Mouse (Mus musculus) layer of hippocampus, adult 9-11 months (tissue): Measurements from ENCODE around the gene Gm17482.

Experiments used
- DNase-seq: peaks from one replicate; pipeline ENCODE4 v3.0.0; 2022

Gm17482 gene

DNA sequence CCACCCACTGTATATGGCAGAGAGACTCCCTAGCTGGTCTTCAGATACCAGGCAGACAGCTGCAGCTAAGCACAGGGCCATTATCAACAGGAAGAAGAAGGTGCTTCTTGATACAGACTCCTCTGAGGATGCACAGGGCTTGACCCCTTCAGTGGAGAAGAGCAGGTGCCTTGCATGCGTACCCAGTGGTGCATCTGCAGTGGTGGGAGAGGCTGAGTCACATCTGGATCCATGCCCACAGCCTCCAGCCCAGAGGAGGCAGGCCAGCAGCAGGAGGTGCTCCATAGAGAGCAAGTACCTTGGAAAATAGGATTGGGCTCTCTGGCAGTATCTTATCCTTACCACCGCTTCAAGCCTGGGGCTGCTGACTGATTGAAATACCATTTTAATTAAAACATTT lies 66.7 kb downstream of the Gm17482 start:
- DNase-seq: no peak

DNA sequence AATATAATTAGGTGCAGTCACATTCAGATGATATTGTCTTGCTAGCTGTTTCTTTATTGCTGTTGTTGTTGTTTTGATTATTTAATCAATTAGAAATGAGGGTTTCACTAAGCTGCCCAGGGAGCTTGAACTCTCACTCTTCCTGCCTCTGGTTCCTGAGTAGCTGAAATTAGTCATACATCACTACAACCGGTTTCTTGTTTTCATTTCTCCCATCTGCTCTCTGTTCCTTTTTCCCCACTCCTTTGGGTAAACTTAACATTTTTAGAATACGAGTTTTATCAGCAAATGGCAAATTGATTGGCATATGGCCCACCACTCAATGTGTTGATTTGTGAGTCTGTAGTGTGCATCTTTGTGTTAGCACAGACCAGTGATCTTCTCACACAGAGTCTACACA lies 80.0 kb downstream of the Gm17482 start:
- DNase-seq: no peak
